Comparison of ENCODE assay signal across 24 mouse cellular contexts in the genomic region with DNA sequence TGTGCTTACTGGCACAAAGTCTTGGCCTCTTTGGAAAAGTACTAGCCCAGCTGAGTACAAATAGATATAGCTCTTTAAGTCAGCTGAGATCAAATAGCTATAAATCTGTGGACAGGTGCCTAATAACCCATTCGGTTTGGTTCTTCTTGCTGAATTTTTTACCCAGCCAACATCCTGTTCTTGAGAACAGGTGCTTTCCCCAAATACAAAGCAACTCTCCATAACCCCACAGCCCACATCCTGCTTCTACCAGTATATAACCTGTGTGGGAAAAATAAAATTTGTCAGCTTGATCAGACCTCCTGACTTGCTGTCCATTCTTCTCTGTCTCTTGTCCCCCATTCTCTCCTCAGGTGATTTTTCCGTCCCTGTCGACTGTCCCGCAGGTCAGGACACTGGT. TPM values are rescaled to one million over a fixed set of nuclear protein-coding genes. Genes with fewer than 3 reads are reported as not detected.
"Had no signal": no experiment of that assay in that cellular context is flagged by ENCODE, and none has a peak within 500 bp of the region (broad histone marks: within the 10 kb centered on the region; RNA-seq: fewer than 3 reads in every experiment).

No protein-coding gene starts in this region.

- H3K9ac ChIP-seq: lung, embryonic 14.5 days; midbrain, embryonic 12.5 days; neural tube, embryonic 12.5 days; stomach, embryonic 15.5 days had no signal

- H3K9me3 ChIP-seq: midbrain, embryonic 10.5 days; midbrain, embryonic 12.5 days; neural tube, embryonic 12.5 days; stomach, embryonic 15.5 days had no signal

- H3K27me3 ChIP-seq: midbrain, embryonic 12.5 days; neural tube, embryonic 12.5 days; stomach, embryonic 15.5 days had no signal

- H3K27ac ChIP-seq: midbrain, embryonic 10.5 days; midbrain, embryonic 12.5 days; neural tube, embryonic 12.5 days; stomach, embryonic 15.5 days; stomach, postnatal 0 days had no signal

- H3K4me3 ChIP-seq: midbrain, embryonic 10.5 days; midbrain, embryonic 12.5 days; neural tube, embryonic 12.5 days; stomach, embryonic 15.5 days had no signal

- H3K36me3 ChIP-seq: midbrain, embryonic 10.5 days; midbrain, embryonic 12.5 days; neural tube, embryonic 12.5 days; stomach, embryonic 15.5 days had no signal

- H3K4me1 ChIP-seq: midbrain, embryonic 10.5 days; midbrain, embryonic 12.5 days; neural tube, embryonic 12.5 days; stomach, embryonic 15.5 days had no signal

- DNase-seq: lung, adult 18-20 months; lung, embryonic 14.5 days; lung, postnatal 10 days; lung, postnatal 4 days; midbrain, embryonic 14.5 days; right cerebral cortex, postnatal 14 days; thymus, adult 2 months; thymus, postnatal 25 days; thymus, postnatal 4 days had no signal

- H3K4me2 ChIP-seq: lung, embryonic 14.5 days; midbrain, embryonic 12.5 days; neural tube, embryonic 12.5 days; stomach, embryonic 15.5 days had no signal

RNA-seq across cellular contexts. Expression of a gene that starts 8.0 kb away (rescaled TPM):
- total RNA-seq: megakaryocyte, adult 5-6 weeks; megakaryocyte-erythroid progenitor cell, adult 5-6 weeks; midbrain, postnatal 0 days; monocyte, adult 5-6 weeks; neutrophil, adult 5-6 weeks had no signal
- polyA plus RNA-seq: lung, embryonic 14.5 days; lung, embryonic 16.5 days; midbrain, embryonic 10.5 days; midbrain, embryonic 12.5 days; midbrain, embryonic 14.5 days; midbrain, postnatal 0 days; neural tube, embryonic 12.5 days; neural tube, embryonic 14.5 days; spleen, adult 2 months; stomach, embryonic 15.5 days; stomach, postnatal 0 days; testis, adult 2 months; thymus, adult 2 months; urinary bladder, adult 2 months had no signal

RNA-seq across cellular contexts. Expression of a gene that starts 31.7 kb away (rescaled TPM):
- total RNA-seq: megakaryocyte, adult 5-6 weeks; megakaryocyte-erythroid progenitor cell, adult 5-6 weeks; midbrain, postnatal 0 days; monocyte, adult 5-6 weeks; neutrophil, adult 5-6 weeks had no signal
- polyA plus RNA-seq: lung, embryonic 14.5 days; midbrain, embryonic 14.5 days; spleen, adult 2 months; stomach, postnatal 0 days; testis, adult 2 months; thymus, adult 2 months; urinary bladder, adult 2 months had no signal

RNA-seq across cellular contexts. Expression of a gene that starts 35.1 kb away (rescaled TPM):
- total RNA-seq: megakaryocyte, adult 5-6 weeks; megakaryocyte-erythroid progenitor cell, adult 5-6 weeks; midbrain, postnatal 0 days; monocyte, adult 5-6 weeks; neutrophil, adult 5-6 weeks had no signal
- polyA plus RNA-seq: lung, embryonic 14.5 days; lung, embryonic 16.5 days; midbrain, embryonic 10.5 days; midbrain, embryonic 12.5 days; midbrain, embryonic 14.5 days; midbrain, postnatal 0 days; neural tube, embryonic 12.5 days; neural tube, embryonic 14.5 days; spleen, adult 2 months; stomach, embryonic 15.5 days; stomach, postnatal 0 days; thymus, adult 2 months; urinary bladder, adult 2 months had no signal

RNA-seq across cellular contexts. Expression of a gene that starts 44.6 kb away (rescaled TPM):
- total RNA-seq: megakaryocyte, adult 5-6 weeks; megakaryocyte-erythroid progenitor cell, adult 5-6 weeks; midbrain, postnatal 0 days; monocyte, adult 5-6 weeks; neutrophil, adult 5-6 weeks had no signal
- polyA plus RNA-seq: lung, embryonic 14.5 days; lung, embryonic 16.5 days; midbrain, embryonic 10.5 days; midbrain, embryonic 12.5 days; midbrain, embryonic 14.5 days; midbrain, postnatal 0 days; neural tube, embryonic 12.5 days; neural tube, embryonic 14.5 days; spleen, adult 2 months; stomach, embryonic 15.5 days; stomach, postnatal 0 days; testis, adult 2 months; thymus, adult 2 months; urinary bladder, adult 2 months had no signal

RNA-seq across cellular contexts. Expression of a gene that starts 45.3 kb away (rescaled TPM):
- total RNA-seq: megakaryocyte, adult 5-6 weeks; megakaryocyte-erythroid progenitor cell, adult 5-6 weeks; midbrain, postnatal 0 days; monocyte, adult 5-6 weeks; neutrophil, adult 5-6 weeks had no signal
- polyA plus RNA-seq: lung, embryonic 14.5 days; lung, embryonic 16.5 days; midbrain, embryonic 10.5 days; midbrain, embryonic 12.5 days; midbrain, embryonic 14.5 days; midbrain, postnatal 0 days; neural tube, embryonic 12.5 days; neural tube, embryonic 14.5 days; spleen, adult 2 months; stomach, embryonic 15.5 days; stomach, postnatal 0 days; testis, adult 2 months; thymus, adult 2 months; urinary bladder, adult 2 months had no signal
